Mouse (Mus musculus): Measurements from ENCODE around the gene Fam189b.

DNA sequence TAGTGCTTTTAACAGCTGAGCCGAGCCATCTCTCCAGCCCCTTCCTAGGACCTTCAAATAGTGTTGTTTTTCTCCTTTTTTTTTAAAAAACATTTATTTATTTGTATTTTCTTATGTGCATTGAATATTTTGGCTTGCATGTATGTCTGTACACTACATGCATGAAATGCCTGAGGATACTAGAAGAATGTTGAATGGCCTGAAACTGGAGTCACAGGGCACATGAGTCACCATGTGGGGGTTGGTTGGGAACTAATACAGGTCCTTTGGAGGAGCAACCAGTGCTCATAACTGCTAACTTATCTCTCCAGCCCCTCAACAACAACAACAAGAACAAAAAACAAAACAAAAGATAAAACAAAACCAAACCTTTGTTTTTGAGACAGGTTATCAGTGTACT is 19.8 kb upstream of the Fam189b start:
- no peak for TF ChIP-seq GATA1 (IDR thresholded peaks at IDR 0.05; ENCODE audit: low read length)
- no peak for TF ChIP-seq TAL1 (IDR thresholded peaks at IDR 0.05; ENCODE audit: low read length)

All from erythroblast, embryonic 14.5 days (primary cell).